Mouse (Mus musculus) CD4-positive, CD25-positive, alpha-beta regulatory T cell, adult 4 months (primary cell): ENCODE results near the gene Eno2. TPM values are rescaled to one million over a fixed set of nuclear protein-coding genes. Genes with fewer than 3 reads are reported as not detected.
"Not testable (repeated sequence)": the region's sequence is repeated elsewhere in the genome, so short reads cannot be mapped to it uniquely, and the experiment has no call there.

Experiments used
- ATAC-seq: one replicate; pipeline ENCODE4 v1.8.0; 2017
- polyA plus RNA-seq, 2 experiments: library from polyadenylated mRNA; unstranded; fragments of 100-300 nt; shearing (Covaris generic); gene quantifications; one replicate each; pipeline ENCODE4 v1.2.1; 2017

Gene Eno2
- polyA plus RNA-seq, 2 experiments from 2014 or later, result 3.0 to 9.9 TPM

DNA sequence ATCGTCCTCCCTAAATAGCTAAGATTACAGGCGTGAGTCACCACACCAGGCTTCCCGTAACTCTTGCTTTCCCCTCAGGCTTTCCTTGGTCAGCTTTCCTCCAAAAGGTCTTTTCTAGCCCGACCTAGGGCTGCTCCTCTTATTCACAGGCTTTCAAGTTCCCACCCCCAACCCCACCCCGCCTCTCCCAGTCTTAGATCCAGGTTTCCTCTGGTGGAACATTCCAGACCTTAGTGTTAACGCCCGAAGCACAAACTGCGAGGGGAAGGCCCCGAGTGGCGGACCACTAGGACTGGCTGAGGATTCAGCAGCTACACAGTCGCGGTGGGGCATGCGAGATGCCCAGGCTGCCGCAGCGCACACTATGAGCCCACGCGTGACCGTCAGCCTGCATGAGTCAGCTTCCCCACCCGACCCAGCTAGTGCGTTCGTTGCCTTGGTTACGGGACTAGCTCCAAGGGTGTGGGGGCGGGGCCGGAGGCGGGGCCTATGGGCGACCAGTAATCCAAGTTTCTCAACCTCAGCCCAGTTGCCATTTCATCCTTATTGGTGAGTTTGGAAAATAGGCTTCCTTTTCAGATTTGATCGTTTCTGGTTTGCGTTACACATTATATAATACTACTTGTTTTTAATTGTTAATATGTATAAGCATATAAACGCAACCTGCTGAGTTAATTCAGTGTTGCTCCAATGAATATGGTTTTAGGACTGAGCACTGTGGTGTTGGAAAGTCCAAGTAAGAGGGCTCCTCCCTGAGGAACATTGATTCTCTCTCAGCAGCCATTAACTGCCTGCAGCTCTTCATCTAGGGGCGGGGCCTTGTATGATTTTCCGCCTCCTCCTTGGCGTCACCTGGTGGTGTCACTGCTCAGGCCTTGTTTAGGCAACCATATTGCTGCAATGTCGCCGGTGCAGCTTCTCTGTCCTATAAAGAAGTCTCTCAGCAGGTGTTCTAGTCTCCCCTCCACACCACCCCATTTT is 36.2 kb upstream of the Eno2 start:
- ATAC-seq, result peak; percentile 77

DNA sequence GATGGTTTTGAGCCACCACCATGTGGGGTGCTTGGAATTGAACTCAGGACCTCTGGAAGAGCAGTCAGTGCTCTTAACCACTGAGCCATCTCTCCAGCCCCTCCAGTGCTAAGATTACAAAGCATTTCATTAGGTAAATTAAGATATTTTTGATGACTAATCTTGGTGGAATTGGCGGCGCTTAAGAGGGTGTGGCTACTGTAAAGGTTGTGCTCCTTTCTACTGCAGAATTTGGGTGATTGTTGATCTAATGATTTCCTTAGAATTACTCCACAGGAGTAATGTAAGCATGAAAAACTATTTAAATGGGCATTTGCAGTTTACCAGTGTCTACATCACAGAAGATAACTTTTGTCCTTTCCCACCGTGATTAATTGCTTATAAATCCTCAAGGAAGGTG is 34.9 kb upstream of the Eno2 start:
- no peak for ATAC-seq

DNA sequence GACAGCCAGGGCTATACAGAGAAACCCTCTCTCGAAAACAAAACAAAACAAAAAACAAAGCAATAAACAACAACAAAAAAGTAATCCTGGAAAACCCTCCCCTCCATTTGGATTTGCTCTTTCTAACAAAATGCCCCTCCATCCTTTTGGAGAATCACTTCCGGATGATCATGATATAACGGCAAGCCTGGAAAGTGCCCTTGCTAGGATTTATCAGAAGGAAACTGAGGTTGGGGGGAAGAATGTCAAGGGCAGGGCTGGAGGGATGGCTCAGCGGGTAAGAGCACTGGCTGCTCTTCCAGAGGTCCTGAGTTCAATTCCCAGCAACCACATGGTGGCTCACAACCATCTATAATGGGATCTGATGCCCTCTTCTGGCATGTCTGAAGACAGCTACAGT is 34.2 kb upstream of the Eno2 start:
- not testable (repeated sequence) for ATAC-seq

DNA sequence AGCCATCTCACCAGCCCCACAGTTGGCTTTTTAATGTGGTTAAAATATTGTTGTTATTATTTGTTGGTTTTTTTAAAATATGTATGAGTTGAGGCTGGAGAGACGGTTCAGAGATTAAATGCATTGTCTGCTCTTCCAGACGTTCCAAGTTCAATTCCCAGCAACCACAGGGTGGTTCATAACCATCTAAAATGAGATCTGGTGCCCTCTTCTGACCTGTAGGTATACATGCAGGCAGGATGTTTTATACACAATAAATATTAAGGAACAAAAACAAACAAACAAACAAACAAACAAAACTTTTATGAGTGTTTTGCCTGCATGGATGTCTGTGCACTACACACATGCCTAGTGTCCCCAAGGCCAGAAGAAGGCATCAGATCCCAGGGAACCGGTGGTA is 33.6 kb upstream of the Eno2 start:
- no peak for ATAC-seq

DNA sequence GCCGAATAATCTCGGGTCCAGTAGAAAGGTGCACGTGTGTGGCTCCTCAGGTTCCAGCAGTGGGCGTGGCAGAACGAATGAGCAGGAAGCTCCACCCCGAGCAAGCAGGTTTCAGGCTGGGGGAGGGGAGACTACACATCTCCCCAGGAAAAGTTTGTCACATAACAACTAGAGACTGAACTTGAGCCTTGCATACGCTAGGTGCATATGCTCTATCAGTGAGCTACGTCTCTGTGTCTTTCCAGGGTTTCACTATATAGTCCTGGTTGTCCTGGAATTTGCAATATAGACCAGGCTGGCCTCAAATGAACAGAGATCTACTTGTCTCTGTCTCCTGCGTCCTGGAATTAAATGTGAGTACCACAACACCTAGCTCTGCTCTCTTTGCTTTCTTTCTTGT is 32.9 kb upstream of the Eno2 start:
- ATAC-seq, result not testable (repeated sequence)

DNA sequence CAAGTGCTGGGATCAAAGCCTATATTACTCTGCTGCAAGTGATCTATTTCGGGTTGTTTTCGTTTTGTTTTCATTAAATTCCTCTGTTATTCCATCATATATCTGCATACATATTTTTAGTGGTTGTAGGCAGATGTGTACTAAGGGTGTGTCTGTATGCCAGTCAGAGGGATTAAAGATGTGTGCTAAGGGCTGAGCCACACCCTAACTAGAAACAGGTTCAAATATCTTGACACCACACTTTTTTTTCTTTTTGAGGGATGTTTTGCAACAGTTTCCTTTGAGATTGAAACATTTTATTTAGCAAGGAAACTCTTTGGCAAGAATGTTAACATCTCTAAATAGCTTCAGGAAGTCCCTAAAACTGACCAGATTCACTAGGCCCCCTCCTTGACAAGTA is 26.7 kb upstream of the Eno2 start:
- no peak for ATAC-seq

DNA sequence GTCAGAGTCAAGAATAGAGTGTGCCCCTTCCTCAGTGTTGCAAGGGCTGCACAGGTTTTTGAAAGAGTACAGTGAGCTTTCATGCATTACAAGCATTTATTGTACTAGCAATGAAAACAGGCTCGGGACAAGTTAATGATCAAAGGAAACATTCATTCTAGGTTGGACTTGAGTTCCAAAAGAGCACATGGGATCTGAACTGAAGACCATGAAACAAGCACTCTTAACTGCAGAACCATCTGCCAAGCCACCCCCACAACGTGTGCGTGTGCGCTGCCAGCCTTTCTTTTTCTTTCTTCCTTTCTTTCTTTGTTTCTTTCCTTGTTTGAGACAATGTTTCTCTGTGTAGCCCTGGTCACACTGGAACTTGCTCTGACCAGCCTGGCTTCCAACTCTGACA is 26.3 kb upstream of the Eno2 start:
- no peak for ATAC-seq

DNA sequence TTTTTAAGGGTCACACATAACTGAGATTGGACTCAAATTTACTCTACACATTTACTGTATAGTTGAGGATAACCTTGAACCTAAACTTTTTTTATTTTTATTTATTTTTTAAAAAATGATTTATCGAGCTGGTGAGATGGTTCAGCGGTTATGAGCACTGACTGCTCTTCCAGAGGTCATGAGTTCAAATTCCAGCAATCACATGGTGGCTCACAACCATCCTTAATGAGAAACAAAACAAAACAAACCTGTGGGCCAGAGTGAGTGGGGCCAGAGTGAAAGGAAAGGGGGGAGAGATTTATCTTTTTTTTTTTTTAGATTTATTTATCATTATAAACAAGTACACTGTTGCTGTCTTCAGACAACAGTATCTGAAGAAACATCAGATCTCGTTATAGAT is 22.4 kb upstream of the Eno2 start:
- no peak for ATAC-seq

DNA sequence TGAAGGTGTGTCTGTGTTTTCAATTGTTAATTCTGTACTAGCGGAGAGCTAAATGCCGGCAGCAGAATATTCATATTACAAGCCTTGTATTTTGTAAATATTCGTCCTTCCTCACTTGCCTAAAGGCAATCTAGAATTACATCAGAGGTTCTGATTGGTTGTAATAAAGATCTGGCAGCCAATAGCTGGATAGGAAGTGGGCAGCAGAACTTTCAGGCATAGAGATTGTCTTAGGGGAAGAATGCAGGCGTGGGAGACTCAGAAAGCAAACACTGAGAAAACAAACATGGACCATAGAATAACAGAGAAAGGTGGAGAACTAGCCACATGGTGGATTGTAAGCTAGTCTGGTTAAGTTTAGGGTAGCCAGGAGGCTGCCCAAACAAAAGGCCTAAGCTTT is 20.6 kb upstream of the Eno2 start:
- no peak for ATAC-seq

DNA sequence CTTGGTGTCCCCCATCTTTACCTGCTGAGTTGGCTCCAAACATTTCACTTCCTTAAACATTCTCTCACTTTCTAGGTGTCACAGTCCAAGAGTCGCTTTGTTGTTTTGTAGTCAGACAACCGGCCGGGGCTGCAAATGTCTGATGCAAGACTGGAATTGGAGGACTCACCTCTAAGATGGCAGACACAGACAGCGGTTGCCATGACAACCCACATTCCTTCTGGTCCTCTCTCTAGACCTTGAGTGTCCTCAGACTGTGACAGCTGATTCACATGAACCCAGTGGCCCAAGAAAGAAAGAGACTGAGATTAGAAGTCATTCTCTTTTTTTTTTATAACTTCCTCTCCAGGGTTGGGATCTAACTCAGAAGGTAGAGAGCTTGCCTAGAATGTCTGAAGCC is 20.0 kb upstream of the Eno2 start:
- no peak for ATAC-seq

DNA sequence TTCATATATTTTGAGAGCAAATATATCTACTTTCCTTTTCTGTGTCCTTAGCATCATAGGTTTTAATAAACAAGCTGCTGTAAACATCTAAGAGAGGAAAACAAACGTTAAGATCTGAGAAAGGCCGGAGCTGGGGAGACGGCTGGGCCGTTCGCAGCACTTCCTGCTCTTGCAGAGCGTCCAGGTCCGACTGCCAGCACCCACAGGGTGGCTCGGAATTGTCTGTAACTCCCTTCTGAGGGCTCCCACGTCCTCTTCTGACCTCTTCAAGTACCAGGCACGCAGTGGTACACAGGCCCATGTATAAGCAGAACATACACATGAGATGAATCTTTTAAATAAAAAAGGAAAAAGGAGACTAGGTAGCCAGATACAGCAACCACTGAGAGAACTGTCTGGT is 18.2 kb upstream of the Eno2 start:
- no peak for ATAC-seq

DNA sequence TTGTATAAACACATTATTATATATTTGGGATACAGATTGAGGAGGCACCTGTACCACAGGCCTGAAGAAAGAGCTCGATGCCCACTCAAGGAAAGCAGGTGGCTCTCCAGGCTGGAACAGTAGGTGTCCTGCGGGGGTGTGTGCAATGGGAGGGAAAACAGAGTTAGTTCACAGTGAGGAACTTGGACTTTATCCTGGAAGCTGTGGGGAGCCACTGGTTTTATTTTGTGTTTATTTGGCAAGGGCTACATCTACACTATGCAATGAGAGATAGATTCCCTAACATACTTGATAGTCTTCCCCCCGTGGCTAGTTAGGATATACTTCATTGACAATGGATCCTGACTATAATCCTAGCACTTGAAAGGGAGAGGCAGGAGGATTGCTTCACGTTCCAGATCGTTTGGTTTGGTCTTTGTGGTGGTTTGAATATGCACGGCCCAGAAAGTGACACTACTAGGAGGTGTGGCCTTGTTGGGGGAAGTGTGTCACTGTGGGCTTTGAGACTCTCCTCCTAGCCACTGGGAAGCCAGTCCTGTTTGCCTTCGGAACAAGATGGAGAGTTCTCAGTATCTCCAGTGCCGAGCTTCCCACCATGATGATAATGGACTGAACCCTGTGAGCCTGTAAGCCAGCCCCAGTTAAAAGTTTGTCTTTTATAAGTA is 17.4 kb upstream of the Eno2 start:
- no peak for ATAC-seq

DNA sequence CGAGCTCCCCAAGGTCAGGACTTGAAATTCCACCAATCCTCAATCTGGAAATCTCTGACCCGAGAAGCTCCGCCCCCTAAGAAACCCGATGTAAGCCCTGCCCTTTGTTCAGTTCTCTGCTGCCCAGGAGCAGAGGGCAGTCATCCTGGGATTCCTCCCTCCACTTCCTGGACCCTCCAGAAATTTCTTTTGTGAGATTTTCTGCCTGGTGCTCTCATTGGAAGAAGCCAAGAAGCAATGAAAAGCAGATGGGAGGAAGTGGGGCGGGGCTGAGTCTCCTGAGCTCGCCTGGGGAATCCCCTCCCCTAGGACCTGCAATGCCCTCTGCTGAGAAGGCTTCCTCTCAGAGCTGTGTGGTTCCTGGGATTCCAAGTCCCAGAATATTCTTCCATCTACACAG is 13.0 kb upstream of the Eno2 start:
- ATAC-seq, result peak; percentile 78

DNA sequence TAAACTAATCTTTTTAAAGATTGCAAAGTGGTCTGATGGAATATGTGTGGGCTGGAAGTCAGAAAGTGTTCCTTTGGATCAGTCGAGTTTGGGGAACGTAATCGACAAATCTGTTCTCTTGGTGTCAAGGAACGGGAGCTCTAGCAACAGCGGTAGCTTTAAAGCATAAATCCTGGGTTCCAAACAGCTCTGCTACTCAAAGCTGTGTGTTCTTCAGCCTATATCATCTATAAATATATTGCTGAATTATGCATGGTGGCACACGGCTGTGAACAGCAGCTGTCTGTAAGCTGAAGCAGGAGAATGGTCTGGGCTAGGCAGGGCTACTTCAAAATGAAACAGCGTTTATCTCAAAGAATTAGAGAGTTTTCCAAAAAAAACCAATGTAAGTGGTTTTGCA is 11.4 kb upstream of the Eno2 start:
- no peak for ATAC-seq

DNA sequence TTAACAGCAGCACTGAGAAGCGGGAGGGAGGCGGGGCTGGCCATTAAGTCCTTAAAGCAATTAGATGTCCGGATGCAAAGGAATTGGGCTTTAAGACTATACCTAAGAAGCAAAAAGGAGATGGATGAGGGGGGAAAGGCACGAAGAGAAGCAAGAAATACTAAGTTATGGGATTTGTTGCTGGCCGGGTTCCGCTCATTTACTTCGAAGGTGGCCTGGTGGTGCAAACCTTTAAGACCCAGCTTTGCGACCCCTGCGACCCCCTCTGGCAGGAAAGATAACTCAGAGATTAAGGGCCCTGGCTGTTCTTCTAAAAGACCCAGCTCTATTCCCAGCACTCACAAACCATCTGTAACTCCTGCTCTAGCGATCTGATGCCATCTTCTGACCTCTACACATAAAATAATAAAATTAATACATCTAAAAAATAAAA is 10.5 kb upstream of the Eno2 start:
- ATAC-seq, result peak; percentile 48

DNA sequence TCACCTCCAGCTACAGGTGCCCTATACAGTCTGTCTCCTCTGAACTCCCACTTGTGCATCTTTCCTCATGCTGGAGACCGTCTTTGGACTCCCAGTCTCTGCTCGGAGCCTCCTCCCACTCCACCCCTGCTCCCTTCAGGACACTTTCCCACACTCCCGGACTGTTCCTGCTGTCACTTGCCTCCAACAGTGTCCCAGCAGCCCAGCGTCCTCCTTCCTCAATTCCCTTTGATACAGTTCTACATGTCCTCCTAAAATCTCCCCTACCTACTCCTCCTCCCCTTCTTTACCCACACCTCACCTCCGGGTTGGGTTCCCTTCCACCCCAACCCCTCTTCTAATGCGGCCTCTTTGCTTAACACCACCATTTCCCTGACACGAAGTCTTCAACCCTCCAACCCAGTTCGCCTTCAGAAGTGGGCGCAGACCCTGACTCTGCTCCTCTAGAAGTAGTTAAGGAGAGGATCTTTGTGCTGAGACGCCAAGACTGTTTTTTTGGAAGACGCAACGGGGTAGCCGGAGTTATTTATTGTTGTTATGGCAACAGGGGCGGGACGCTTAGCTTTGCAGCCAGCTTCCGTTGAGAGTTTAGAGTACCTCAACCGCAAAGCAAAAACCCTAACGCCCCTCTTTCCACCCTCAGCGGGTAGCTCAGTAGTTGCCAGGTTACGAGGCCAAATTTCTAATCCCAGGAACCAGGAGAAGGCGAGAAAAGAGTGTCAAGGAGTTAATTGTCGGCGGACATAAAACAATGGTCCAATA is 9.9 kb upstream of the Eno2 start, which contains the start of gene Lrrc23:
Lrrc23 (minus strand) TSS at position 506 of the 762 bp plus-strand sequence.
- peak; percentile 92 for ATAC-seq

DNA sequence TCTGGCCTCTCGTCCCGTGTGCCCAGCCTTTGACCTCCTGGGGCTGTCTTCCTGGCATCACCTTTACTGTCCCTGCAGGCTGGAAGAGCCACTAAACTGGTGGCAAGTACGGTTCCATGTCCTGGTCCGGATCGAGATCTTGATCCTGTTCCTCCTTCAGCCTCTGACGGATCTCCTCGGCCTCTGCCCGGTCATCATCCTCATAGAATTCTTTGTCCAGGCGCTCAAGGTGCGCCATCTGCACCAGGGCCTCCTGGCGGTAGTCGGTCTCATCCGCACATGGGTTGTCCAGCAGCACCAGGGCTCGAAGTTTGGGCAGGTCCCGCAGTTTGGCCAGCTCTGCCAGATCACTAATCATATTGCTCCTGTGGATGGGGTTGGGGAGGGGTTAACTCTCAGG is 1.0 kb upstream of the Eno2 start:
- ATAC-seq, result no peak

DNA sequence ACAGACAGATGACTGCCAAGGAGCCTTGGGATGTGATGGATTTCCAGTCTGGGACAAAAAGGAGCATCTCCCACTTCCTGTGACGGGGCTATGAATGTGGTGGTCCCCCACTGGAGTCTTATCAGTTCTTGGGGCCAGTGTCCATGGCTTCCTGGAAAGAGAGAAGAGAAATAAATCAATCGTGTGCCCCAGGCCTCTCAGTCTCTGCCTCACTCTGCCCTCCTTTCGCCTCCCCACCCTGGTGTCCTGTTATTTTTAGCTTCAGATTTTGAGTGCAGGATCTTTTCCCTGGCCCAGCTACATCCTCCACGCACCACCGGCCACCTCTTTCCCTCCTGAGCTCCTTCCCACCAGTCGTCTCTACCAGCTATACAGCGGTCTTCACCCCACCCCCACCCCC is 540 bp upstream of the Eno2 start:
- no peak for ATAC-seq

DNA sequence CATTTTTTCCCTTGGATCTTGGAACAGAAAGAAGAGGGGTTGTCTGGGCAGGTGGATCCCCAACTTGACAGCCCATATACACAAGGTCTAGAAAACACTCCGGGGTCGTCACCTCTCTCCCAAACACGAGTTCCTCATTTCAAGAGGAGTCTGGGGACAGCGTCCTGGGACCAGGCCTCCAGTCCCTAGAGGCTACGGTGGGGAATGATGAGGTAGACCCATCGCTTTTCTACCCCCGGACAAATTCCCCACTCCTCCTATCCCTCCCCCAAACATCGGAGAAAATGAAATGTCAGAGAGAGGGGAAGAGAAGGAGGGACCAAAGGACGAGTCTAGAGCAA is 799 bp downstream of the Eno2 start:
- ATAC-seq, result peak; percentile 8

DNA sequence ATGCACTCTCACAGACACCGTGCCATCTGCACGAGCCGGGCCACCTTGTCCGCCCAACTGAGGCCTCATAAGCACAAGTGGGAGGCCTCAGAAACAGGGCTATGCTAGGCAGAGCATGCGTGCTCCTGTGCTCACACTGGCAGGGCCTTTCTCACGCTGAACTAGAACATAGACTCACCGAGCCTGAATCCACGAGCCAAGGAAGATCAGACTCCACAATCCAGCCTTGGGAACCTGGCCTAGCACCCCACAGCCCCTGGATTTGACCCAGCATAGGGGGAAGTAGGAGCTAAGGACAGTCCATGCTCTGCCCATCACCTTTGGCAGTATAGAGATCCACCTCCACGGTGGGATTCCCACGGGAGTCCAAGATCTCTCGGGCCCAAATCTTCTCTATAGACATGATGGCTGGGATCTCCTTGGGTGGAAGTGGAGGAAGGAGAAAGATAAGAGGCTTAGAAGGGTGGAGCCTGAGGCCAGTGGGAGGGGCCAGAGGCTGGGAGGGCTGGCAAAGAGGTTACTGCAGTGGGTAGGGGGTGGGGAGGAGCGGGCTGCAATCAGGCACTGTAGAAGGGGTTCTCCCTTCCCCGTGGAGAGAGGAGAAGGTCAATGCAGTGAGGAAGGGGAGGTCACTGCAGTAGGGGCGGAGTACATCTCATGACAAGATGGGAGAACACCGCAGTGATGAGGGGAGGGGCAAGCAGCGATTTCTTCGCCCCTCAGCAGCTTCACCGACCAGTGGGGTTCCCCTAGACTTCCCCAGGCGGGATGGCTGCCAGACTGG is 1.4 kb downstream of the Eno2 start:
- peak; percentile 33 for ATAC-seq

DNA sequence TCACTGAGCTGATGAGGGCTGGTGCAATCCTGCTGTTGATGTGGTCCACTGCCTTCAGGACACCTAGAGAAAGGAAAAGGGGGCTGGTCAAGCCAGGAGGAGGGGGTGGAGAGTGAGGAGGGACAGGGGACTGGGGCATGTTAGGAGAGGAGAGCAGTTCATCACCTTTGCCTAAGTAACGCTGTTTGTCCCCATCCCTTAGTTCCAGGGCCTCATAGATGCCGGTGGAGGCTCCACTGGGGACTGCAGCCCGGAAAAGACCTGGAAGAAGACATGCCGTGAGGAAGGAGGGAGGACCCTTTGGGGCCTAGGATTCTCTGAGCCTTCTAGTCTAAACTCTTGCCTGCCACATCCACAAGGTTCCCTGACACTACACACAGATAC is 1.9 kb downstream of the Eno2 start:
- ATAC-seq, result no peak

DNA sequence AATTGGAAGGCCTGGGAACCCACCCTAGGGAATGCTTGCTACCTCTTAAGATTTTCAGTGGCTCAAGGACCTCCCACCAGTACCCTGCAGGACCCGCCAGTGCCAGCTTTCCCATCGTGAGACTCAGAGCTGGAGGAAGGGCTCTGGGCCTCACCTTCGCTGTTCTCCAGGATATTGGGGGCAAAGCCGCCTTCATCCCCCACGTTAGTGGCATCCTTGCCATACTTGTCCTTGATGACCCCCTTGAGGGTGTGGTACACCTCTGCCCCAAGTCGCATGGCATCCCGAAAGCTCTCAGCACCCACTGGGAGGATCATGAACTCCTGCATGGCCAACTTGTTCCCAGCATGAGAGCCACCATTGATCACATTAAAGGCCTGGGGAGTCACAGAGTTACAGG is 3.5 kb downstream of the Eno2 start:
- ATAC-seq, result no peak

DNA sequence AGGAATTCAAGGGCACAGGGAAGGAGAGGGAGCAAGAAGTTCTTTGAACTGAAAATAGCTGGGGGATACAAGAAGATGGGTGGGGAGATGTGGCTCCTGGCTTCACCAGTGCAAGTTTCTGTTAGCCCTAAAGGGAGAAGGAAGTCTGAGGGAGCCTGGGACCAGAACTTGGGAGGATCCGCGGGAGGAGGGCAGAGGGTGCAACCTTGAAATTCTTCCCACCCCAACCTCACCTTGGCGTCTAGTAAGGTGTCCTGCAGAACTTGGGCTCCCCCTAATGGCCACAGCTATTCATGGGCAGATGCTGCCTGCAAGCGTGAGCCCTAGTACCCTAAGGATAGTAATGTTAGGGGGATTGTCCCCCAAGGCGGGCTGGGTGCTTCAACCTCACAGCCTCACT is 10.2 kb downstream of the Eno2 start:
- ATAC-seq, result peak; percentile 84
